Mouse (Mus musculus) liver, embryonic 14.5 days (tissue): ENCODE measurements at regions not wholly inside any gene's neighbourhood (a gene's known extent, or its start where the extent isn't known, plus 50 kb on each side); places are given as distances from the start of the nearest gene placed in this dataset.

ENCODE experiments used
- ATAC-seq: fragments of 200-750 bp; cut with Nextera tagmentation; 2 replicates; pipeline ENCODE4 v1.8.0; 2017; ENCODE audit warnings: moderate number of reproducible peaks, mild to moderate bottlenecking, moderate library complexity; ENCODE audit not compliant: insufficient read depth
- DNase-seq, 3 experiments: peaks; one replicate each; pipeline ENCODE4 v3.0.0-alpha.2; 2012 to 2013; ENCODE audit warnings: low read depth in 3 of 3, low spot score in 3 of 3
- H3K27ac ChIP-seq: fragments of 300-500 bp; sonication (generic); 2 replicates; pipeline ENCODE4 v1.5.1; 2014; ENCODE audit warnings: moderate library complexity, mild to moderate bottlenecking, control low read depth, inconsistent platforms
- H3K27me3 ChIP-seq: fragments of 300-500 bp; sonication (generic); 2 replicates; pipeline ENCODE4 v1.6.1; 2014; ENCODE audit warnings: mild to moderate bottlenecking, low read length, moderate library complexity; ENCODE audit not compliant: control insufficient read depth, insufficient read depth
- H3K36me3 ChIP-seq: fragments of 300-500 bp; sonication (generic); replicated peaks from 2 replicates; pipeline ENCODE4 v1.6.1; 2014; ENCODE audit warnings: low read depth; ENCODE audit not compliant: control insufficient read depth, insufficient read depth
- H3K4me1 ChIP-seq, 2 experiments: fragments of 200-500 bp in 1 of 2; fragments of 300-500 bp in 1 of 2; sonication (generic) in 1 of 2; replicated peaks; 2 replicates each; pipeline ENCODE4 v1.6.1; 2012 to 2014; ENCODE audit warnings: antibody characterized with exemption in 1 of 2, inconsistent platforms in 1 of 2, low read length in 1 of 2; ENCODE audit not compliant: control insufficient read depth in 2 of 2, insufficient read depth in 2 of 2
- H3K4me2 ChIP-seq: fragments of 300-500 bp; sonication (generic); 2 replicates; pipeline ENCODE4 v1.6.1; 2014; ENCODE audit warnings: low read depth, mild to moderate bottlenecking, control low read depth, moderate library complexity
- H3K4me3 ChIP-seq, 2 experiments: fragments of 200-500 bp in 1 of 2; fragments of 300-500 bp in 1 of 2; sonication (generic) in 1 of 2; 2 replicates each; pipeline ENCODE4 v1.5.1; 2012 to 2014; ENCODE audit warnings: low read depth in 2 of 2, low read length in 2 of 2, mild to moderate bottlenecking in 2 of 2, control low read depth in 1 of 2, inconsistent platforms in 1 of 2, moderate library complexity in 1 of 2; ENCODE audit not compliant: insufficient read depth in 1 of 2
- H3K9ac ChIP-seq: fragments of 300-500 bp; sonication (generic); replicated peaks from 2 replicates; pipeline ENCODE4 v1.6.1; 2014; ENCODE audit warnings: mild to moderate bottlenecking, control low read depth, moderate library complexity
- H3K9me3 ChIP-seq: fragments of 300-500 bp; sonication (generic); 2 replicates; pipeline ENCODE4 v1.6.1; 2016; ENCODE audit warnings: low read length, mixed read lengths; ENCODE audit not compliant: control insufficient read depth
- CTCF ChIP-seq: IDR thresholded peaks from 2 replicates; pipeline ENCODE4 v1.5.1; 2016; ENCODE audit warnings: antibody characterized with exemption, low read depth, control low read depth
- EP300 ChIP-seq: IDR thresholded peaks from 2 replicates; pipeline ENCODE4 v1.6.1; 2016; ENCODE audit warnings: antibody characterized with exemption, low read depth
- WGBS: fragments of 180-500 bp; shearing (Covaris S2); extraction: QIAGEN DNeasy Blood & Tissue Kit; methylation state at CpG from one replicate; pipeline ENCODE4 v1.1.7; 2014; ENCODE audit not compliant: insufficient replicate concordance; 5-methylcytosine and 5-hydroxymethylcytosine counted together

- Histone ChIP-seq H3K9me3 (no peaks in the 10 kb centered on the region), H3K36me3 (no peaks in the 10 kb centered on the region), H3K4me2 (peak overlapping the region; percentile 28), H3K9ac (no peak overlapping the region), H3K27me3 (no peaks in the 10 kb centered on the region), H3K4me1 (peaks cover 0 to 26% of the 10 kb centered on the region in 2 experiments; a peak in 3 of 4 replicates), H3K27ac (no peak overlapping the region), H3K4me3 (no peak overlapping the region)
- WGBS: 7% methylated on average over 6 of the region's 6 CpGs
- ATAC-seq: peak; percentile 96
- TF ChIP-seq EP300 (0 out of 2 replicates have a peak, but pooled peaks have one; percentile 40), CTCF (no peak)
- DNase-seq: peak; percentile 13 to 30 (median 26)
These were observed 124.9 kb downstream of the Utp6 start for GRCm38 (mm10) chr11:79837076-79837990.

GRCm38 (mm10) chr11:79835873-79836272 lies 126.3 kb downstream of the Utp6 start:
- H3K9me3 ChIP-seq: no peaks in the 10 kb centered on the region
- DNase-seq (no peak), ATAC-seq (no peak)
- no peak overlapping the region for H3K9ac ChIP-seq
- TF ChIP-seq CTCF: no peak
- TF ChIP-seq EP300: no peak
- H3K27me3 ChIP-seq: no peaks in the 10 kb centered on the region
- H3K4me2 ChIP-seq: no peak overlapping the region
- H3K27ac ChIP-seq: no peak overlapping the region
- WGBS: 74% methylated on average over 7 of the region's 7 CpGs
- H3K4me3 ChIP-seq: no peak overlapping the region
- no peaks in the 10 kb centered on the region for H3K36me3 ChIP-seq
- H3K4me1 ChIP-seq: peaks cover 0 to 26% of the 10 kb centered on the region in 2 experiments; a peak in 3 of 4 replicates

- DNase-seq: no peak
- Histone ChIP-seq H3K27me3 (no peaks in the 10 kb centered on the region), H3K4me2 (no peak overlapping the region), H3K27ac (no peak overlapping the region), H3K36me3 (no peaks in the 10 kb centered on the region), H3K9me3 (no peaks in the 10 kb centered on the region), H3K9ac (no peak overlapping the region), H3K4me3 (no peak overlapping the region), H3K4me1 (peaks cover 0 to 23% of the 10 kb centered on the region in 2 experiments; a peak in 3 of 4 replicates)
- no peak for ATAC-seq
- no peak for TF ChIP-seq EP300
- TF ChIP-seq CTCF: no peak
- WGBS: 43% methylated on average over 2 of the region's 2 CpGs
These were observed 128.4 kb downstream of the Utp6 start for GRCm38 (mm10) chr11:79833817-79834216.

- DNase-seq (no peak), ATAC-seq (no peak)
- peaks cover 0 to 4% of the 10 kb centered on the region in 2 experiments; a peak in 2 of 4 replicates for H3K4me1 ChIP-seq
- no peak overlapping the region for H3K27ac ChIP-seq
- WGBS: 80% methylated on average over 11 of the region's 11 CpGs
- no peak overlapping the region for H3K9ac ChIP-seq
- no peaks in the 10 kb centered on the region for H3K36me3 ChIP-seq
- H3K4me3 ChIP-seq: no peak overlapping the region
- TF ChIP-seq CTCF: no peak
- TF ChIP-seq EP300: no peak
- no peaks in the 10 kb centered on the region for H3K27me3 ChIP-seq
- H3K4me2 ChIP-seq: no peak overlapping the region
- no peaks in the 10 kb centered on the region for H3K9me3 ChIP-seq
These were observed 130.4 kb downstream of the Utp6 start for GRCm38 (mm10) chr11:79831591-79832320.
